Mouse (Mus musculus) liver, embryonic 14.5 days (tissue): ENCODE results near the gene Lmna. TPM values are rescaled to one million over a fixed set of nuclear protein-coding genes. Genes with fewer than 3 reads are reported as not detected.

Source experiments
- ATAC-seq: fragments of 200-750 bp; cut with Nextera tagmentation; 2 replicates; pipeline ENCODE4 v1.8.0; 2017; ENCODE audit warnings: moderate number of reproducible peaks, mild to moderate bottlenecking, moderate library complexity; ENCODE audit not compliant: insufficient read depth
- DNase-seq, 3 experiments: peaks; one replicate each; pipeline ENCODE4 v3.0.0-alpha.2; 2012 to 2013; ENCODE audit warnings: low read depth in 3 of 3, low spot score in 3 of 3
- H3K27ac ChIP-seq: fragments of 300-500 bp; sonication (generic); 2 replicates; pipeline ENCODE4 v1.5.1; 2014; ENCODE audit warnings: moderate library complexity, mild to moderate bottlenecking, control low read depth, inconsistent platforms
- H3K27me3 ChIP-seq: fragments of 300-500 bp; sonication (generic); 2 replicates; pipeline ENCODE4 v1.6.1; 2014; ENCODE audit warnings: mild to moderate bottlenecking, low read length, moderate library complexity; ENCODE audit not compliant: control insufficient read depth, insufficient read depth
- H3K36me3 ChIP-seq: fragments of 300-500 bp; sonication (generic); replicated peaks from 2 replicates; pipeline ENCODE4 v1.6.1; 2014; ENCODE audit warnings: low read depth; ENCODE audit not compliant: control insufficient read depth, insufficient read depth
- H3K4me1 ChIP-seq, 2 experiments: fragments of 200-500 bp in 1 of 2; fragments of 300-500 bp in 1 of 2; sonication (generic) in 1 of 2; replicated peaks; 2 replicates each; pipeline ENCODE4 v1.6.1; 2012 to 2014; ENCODE audit warnings: antibody characterized with exemption in 1 of 2, inconsistent platforms in 1 of 2, low read length in 1 of 2; ENCODE audit not compliant: control insufficient read depth in 2 of 2, insufficient read depth in 2 of 2
- H3K4me2 ChIP-seq: fragments of 300-500 bp; sonication (generic); 2 replicates; pipeline ENCODE4 v1.6.1; 2014; ENCODE audit warnings: low read depth, mild to moderate bottlenecking, control low read depth, moderate library complexity
- H3K4me3 ChIP-seq, 2 experiments: fragments of 200-500 bp in 1 of 2; fragments of 300-500 bp in 1 of 2; sonication (generic) in 1 of 2; 2 replicates each; pipeline ENCODE4 v1.5.1; 2012 to 2014; ENCODE audit warnings: low read depth in 2 of 2, low read length in 2 of 2, mild to moderate bottlenecking in 2 of 2, control low read depth in 1 of 2, inconsistent platforms in 1 of 2, moderate library complexity in 1 of 2; ENCODE audit not compliant: insufficient read depth in 1 of 2
- H3K9ac ChIP-seq: fragments of 300-500 bp; sonication (generic); replicated peaks from 2 replicates; pipeline ENCODE4 v1.6.1; 2014; ENCODE audit warnings: mild to moderate bottlenecking, control low read depth, moderate library complexity
- H3K9me3 ChIP-seq: fragments of 300-500 bp; sonication (generic); 2 replicates; pipeline ENCODE4 v1.6.1; 2016; ENCODE audit warnings: low read length, mixed read lengths; ENCODE audit not compliant: control insufficient read depth
- CTCF ChIP-seq: IDR thresholded peaks from 2 replicates; pipeline ENCODE4 v1.5.1; 2016; ENCODE audit warnings: antibody characterized with exemption, low read depth, control low read depth
- EP300 ChIP-seq: IDR thresholded peaks from 2 replicates; pipeline ENCODE4 v1.6.1; 2016; ENCODE audit warnings: antibody characterized with exemption, low read depth
- WGBS: fragments of 180-500 bp; shearing (Covaris S2); extraction: QIAGEN DNeasy Blood & Tissue Kit; methylation state at CpG from one replicate; pipeline ENCODE4 v1.1.7; 2014; ENCODE audit not compliant: insufficient replicate concordance; 5-methylcytosine and 5-hydroxymethylcytosine counted together
- polyA plus RNA-seq, 2 experiments: library from polyadenylated mRNA; depleted of rRNA in 1 of 2; stranded (reverse) in 1 of 2; unstranded in 1 of 2; fragments of >200 nt; fragmentation: Nextera tagmentation in 1 of 2; extraction: Ambion mirVana in 1 of 2; gene quantifications; 2 replicates each; pipeline versions ENCODE4 v1.2.1 to v1.2.3; 2012 to 2014

The Lmna gene
- polyA plus RNA-seq, 2 experiments = 58.7 to 115 TPM

GRCm38 (mm10) chr3:88539397-88539796, 29.6 kb upstream of the Lmna start:
- DNase-seq (no peak), ATAC-seq (no peak)
- H3K36me3 ChIP-seq = no peaks in the 10 kb centered on the region
- H3K4me1 ChIP-seq = peaks cover 5 to 15% of the 10 kb centered on the region in 2 experiments
- H3K4me2 ChIP-seq = no peak overlapping the region
- no peak overlapping the region for H3K27ac ChIP-seq
- no peak overlapping the region for H3K9ac ChIP-seq
- 39% methylated on average over 3 of the region's 3 CpGs for WGBS
- H3K9me3 ChIP-seq = no peaks in the 10 kb centered on the region
- H3K27me3 ChIP-seq = no peaks in the 10 kb centered on the region
- no peak overlapping the region for H3K4me3 ChIP-seq
- TF ChIP-seq EP300 (no peak), CTCF (no peak)

- no peak overlapping the region for H3K9ac ChIP-seq
- no peak for TF ChIP-seq EP300
- no peak for TF ChIP-seq CTCF
Measured at GRCm38 (mm10) chr3:88538271-88539145, 28.8 kb upstream of the Lmna start.

GRCm38 (mm10) chr3:88537146-88537545, 27.4 kb upstream of the Lmna start:
- Histone ChIP-seq H3K4me2 (peak overlapping the region; percentile 91), H3K27ac (no peak overlapping the region), H3K36me3 (no peaks in the 10 kb centered on the region), H3K4me1 (peaks cover 5 to 9% of the 10 kb centered on the region in 2 experiments), H3K27me3 (peaks cover 6% of the 10 kb centered on the region), H3K9me3 (no peaks in the 10 kb centered on the region), H3K4me3 (peak overlapping the region in 1 of 2 experiments; percentile 64; a peak in 2 of 4 replicates), H3K9ac (no peak overlapping the region; the same call in 1 of the 2 replicates)
- ATAC-seq = no peak
- no peak for DNase-seq
- 61% methylated on average over 6 of the region's 6 CpGs for WGBS
- TF ChIP-seq EP300 (no peak), CTCF (no peak)

More at GRCm38 (mm10) chr3:88538271-88539145, 28.8 kb upstream of the Lmna start:
- no peak overlapping the region for H3K4me2 ChIP-seq
- no peak for ATAC-seq
- H3K4me1 ChIP-seq = peaks cover 5 to 9% of the 10 kb centered on the region in 2 experiments
- no peaks in the 10 kb centered on the region; the same call in 1 of the 2 replicates for H3K27me3 ChIP-seq
- no peaks in the 10 kb centered on the region for H3K36me3 ChIP-seq
- H3K9me3 ChIP-seq = no peaks in the 10 kb centered on the region
- no peak overlapping the region for H3K27ac ChIP-seq
- WGBS = 67% methylated on average over 9 of the region's 9 CpGs
- DNase-seq = no peak
- H3K4me3 ChIP-seq = no peak overlapping the region

GRCm38 (mm10) chr3:88536103-88536930, 26.6 kb upstream of the Lmna start:
- TF ChIP-seq EP300 (no peak), CTCF (no peak; the same call in 1 of the 2 replicates)
- Histone ChIP-seq H3K4me1 (peaks cover 5 to 9% of the 10 kb centered on the region in 2 experiments), H3K27ac (peak overlapping the region; percentile 42; the same call in 1 of the 2 replicates), H3K9me3 (no peaks in the 10 kb centered on the region), H3K27me3 (peaks cover 6% of the 10 kb centered on the region), H3K36me3 (no peaks in the 10 kb centered on the region), H3K4me3 (peak overlapping the region; percentile 61 to 64), H3K4me2 (peak overlapping the region; percentile 91), H3K9ac (peak overlapping the region; percentile 63)
- peak; percentile 84 for ATAC-seq
- 5% methylated on average over 63 of the region's 64 CpGs for WGBS
- DNase-seq = peak; percentile 62 to 70 (median 67)
